8 mouse cellular contexts compared by ENCODE assay signal in genomic region chr2:50295562-50295961, GRCm38 (mm10). TPM values are rescaled to one million over a fixed set of nuclear protein-coding genes. Genes with fewer than 3 reads are reported as not detected.
A peak's percentile ranks its signal among the peaks of the same experiment; 100 is the strongest.
DNase-seq lines count a peak whose midpoint lies in the region; ATAC-seq and TF ChIP-seq lines count a peak whose summit lies in the region.

No protein-coding gene starts in this region.

- peak overlapping the region; percentile 20 for H3K9ac ChIP-seq in hindbrain, embryonic 16.5 days (ENCODE audit: low read depth, low read length)

- H3K4me3 ChIP-seq in layer of hippocampus, adult 2 months: peak overlapping the region; percentile 92
- H3K4me3 ChIP-seq in hindbrain, embryonic 16.5 days (ENCODE audit: low read length): peak overlapping the region; percentile 92
- H3K4me3 ChIP-seq in myocyte: peak overlapping the region; percentile 56

- H3K27ac ChIP-seq in layer of hippocampus, adult 2 months: peak overlapping the region; percentile 95
- H3K27ac ChIP-seq in hindbrain, embryonic 16.5 days (ENCODE audit: low read depth, low read length): no peak overlapping the region

- DNase-seq in layer of hippocampus, adult 2 months (ENCODE audit: low spot score in 2 of 2): no peak
- no peak for DNase-seq in layer of hippocampus, adult 9-10 months (ENCODE audit: low spot score)
- peak; percentile 22 for DNase-seq in brain, embryonic 14.5 days (ENCODE audit: low read depth)
- DNase-seq in MN1 (ENCODE audit: low spot score): no peak
- DNase-seq in urinary bladder, postnatal 36 days (ENCODE audit: low spot score in 2 of 2): no peak

- 31% methylated on average over 5 of the region's 5 CpGs for WGBS in hindbrain, embryonic 16.5 days

- peaks cover 52% of the 10 kb centered on the region for H3K79me2 ChIP-seq in myocyte (ENCODE audit: control insufficient read depth, insufficient read depth)

- peak overlapping the region; percentile 71 for H3K4me2 ChIP-seq in hindbrain, embryonic 16.5 days (ENCODE audit: low read length)
- H3K4me2 ChIP-seq in myocyte (ENCODE audit: low read depth): peak overlapping the region; percentile 90

- TF ChIP-seq CTCF in layer of hippocampus, adult 2 months (conservative IDR thresholded peaks at IDR 0.05): no peak
- TF ChIP-seq CTCF in brain, embryonic 14.5 days (IDR thresholded peaks at IDR 0.05; ENCODE audit: borderline replicate concordance, extremely low read depth, insufficient read depth, insufficient read length): no peak

- H3ac ChIP-seq in myocyte (ENCODE audit: control insufficient read depth, insufficient read length): peak overlapping the region; percentile 38

- no peak for ATAC-seq in hindbrain, embryonic 16.5 days
- ATAC-seq in inflammation-experienced regulatory T-cells, adult 6 months: no peak

- peaks cover 19% of the 10 kb centered on the region for H3K4me1 ChIP-seq in hindbrain, embryonic 16.5 days (ENCODE audit: control insufficient read depth, insufficient read depth, low read depth, low read length)

- H3K36me3 ChIP-seq in hindbrain, embryonic 16.5 days (ENCODE audit: control insufficient read depth, insufficient read depth, low read length): peaks cover 5% of the 10 kb centered on the region; the same call in 1 of the 2 replicates
- H3K36me3 ChIP-seq in myocyte (ENCODE audit: control insufficient read depth, insufficient read depth): peaks cover 14% of the 10 kb centered on the region

- no peaks in the 10 kb centered on the region for H3K27me3 ChIP-seq in hindbrain, embryonic 16.5 days (replicated peaks; ENCODE audit: control insufficient read depth, insufficient read depth, low read length)
- H3K27me3 ChIP-seq in myocyte (ENCODE audit: control insufficient read depth, insufficient read depth, insufficient read length): no peaks in the 10 kb centered on the region

- TF ChIP-seq POLR2A in brain, embryonic 14.5 days (IDR thresholded peaks at IDR 0.05; ENCODE audit: borderline replicate concordance, extremely low read depth, insufficient read depth, insufficient read length, poor library complexity, severe bottlenecking): no peak
- no peak for TF ChIP-seq POLR2A in myocyte (IDR thresholded peaks at IDR 0.05; ENCODE audit: insufficient read length, low read depth)

- no peaks in the 10 kb centered on the region for H3K9me3 ChIP-seq in hindbrain, embryonic 16.5 days (ENCODE audit: control insufficient read depth, low read length)

TF ChIP-seq in myocyte, 11 proteins besides CTCF, POLR2A, EP300 and RAD21:
- TF ChIP-seq TCF12 (IDR thresholded peaks at IDR 0.05; ENCODE audit: insufficient read depth, poor library complexity, severe bottlenecking): no peak
- TF ChIP-seq SRF (IDR thresholded peaks at IDR 0.05; ENCODE audit: control insufficient read depth, insufficient read length, low read depth): no peak
- TF ChIP-seq USF1 (IDR thresholded peaks at IDR 0.05; ENCODE audit: low read depth): no peak
- no peak for TF ChIP-seq MYOD1 (IDR thresholded peaks at IDR 0.05; ENCODE audit: control insufficient read depth in 1 of 3, insufficient read length in 2 of 3, low read depth in 2 of 3)
- TF ChIP-seq MYOG (IDR thresholded peaks at IDR 0.05; ENCODE audit: control insufficient read depth in 1 of 3, insufficient read depth in 1 of 3, insufficient read length in 2 of 3, low read depth in 2 of 3): no peak
- no peak for TF ChIP-seq MAX (IDR thresholded peaks at IDR 0.05; ENCODE audit: low read depth)
- no peak for TF ChIP-seq E2F4 (IDR thresholded peaks at IDR 0.05; ENCODE audit: insufficient read depth)
- TF ChIP-seq POLR2AphosphoS2 (IDR thresholded peaks at IDR 0.05; ENCODE audit: insufficient read length, low read depth): no peak
- TF ChIP-seq CEBPB (IDR thresholded peaks at IDR 0.05; ENCODE audit: insufficient read depth, poor library complexity, severe bottlenecking): no peak

RNA-seq across cellular contexts. Expression of gene Mmadhc, which starts 1.0 kb away (rescaled TPM):
- 10 to 100 TPM; 50.2 to 52.4 TPM for total RNA-seq in layer of hippocampus, adult 2 months (2021)
- polyA plus RNA-seq in brain, embryonic 14.5 days (2012; rRNA removed): 81.0 and 100 TPM in 2 replicates
- 133 and 138 TPM in 2 replicates for polyA plus RNA-seq in hindbrain, embryonic 16.5 days (2015; fragmentation: Nextera tagmentation; extraction: Ambion mirVana)
- 117 TPM for polyA plus RNA-seq in myocyte (2012; fragmentation: generic; extraction: Trizol)
- 10 to 100 TPM; 44.6 to 56.4 (median 45.4) TPM for polyA plus RNA-seq in inflammation-experienced regulatory T-cells, adult 6 months (2017; shearing (Covaris generic))
